Mouse (Mus musculus): Measurements from ENCODE around the gene Cd300lf. TPM values are rescaled to one million over a fixed set of nuclear protein-coding genes. Genes with fewer than 3 reads are reported as not detected.
A peak's percentile ranks its signal among the peaks of the same experiment; 100 is the strongest.

Cd300lf gene
- polyA plus RNA-seq, 1 experiment from 2014 or later: not detected

GRCm38 (mm10) chr11:115081373-115081772, 52.4 kb downstream of the Cd300lf start:
- H3K27me3 ChIP-seq (ENCODE audit: control insufficient read depth, insufficient read depth, low read length): no peaks in the 10 kb centered on the region
- no peak for DNase-seq
- no peak for ATAC-seq (ENCODE audit: low FRiP score, low TSS enrichment)

GRCm38 (mm10) chr11:115080886-115081285, 52.9 kb downstream of the Cd300lf start:
- Histone ChIP-seq H3K27me3 (ENCODE audit: control insufficient read depth, insufficient read depth, low read length) (no peaks in the 10 kb centered on the region), H3K9ac (replicated peaks; ENCODE audit: low read length) (no peak overlapping the region), H3K9me3 (ENCODE audit: control insufficient read depth, low read length) (no peaks in the 10 kb centered on the region), H3K4me3 (replicated peaks; ENCODE audit: low read depth, low read length) (no peak overlapping the region), H3K4me2 (ENCODE audit: low read length) (no peak overlapping the region), H3K36me3 (ENCODE audit: control insufficient read depth, insufficient read depth, low read length) (no peaks in the 10 kb centered on the region), H3K4me1 (ENCODE audit: control insufficient read depth, insufficient read depth, low read length) (peaks cover 10% of the 10 kb centered on the region; the same call in 1 of the 2 replicates), H3K27ac (replicated peaks; ENCODE audit: low read depth, low read length) (no peak overlapping the region)
- 38% methylated on average over 13 of the region's 13 CpGs for WGBS
- ATAC-seq (ENCODE audit: low FRiP score, low TSS enrichment) (no peak), DNase-seq (peak; percentile 84)

More at GRCm38 (mm10) chr11:115081373-115081772, 52.4 kb downstream of the Cd300lf start:
- no peak overlapping the region for H3K4me3 ChIP-seq (replicated peaks; ENCODE audit: low read depth, low read length)
- H3K27ac ChIP-seq (replicated peaks; ENCODE audit: low read depth, low read length): no peak overlapping the region
- no peaks in the 10 kb centered on the region for H3K36me3 ChIP-seq (ENCODE audit: control insufficient read depth, insufficient read depth, low read length)
- H3K9ac ChIP-seq (replicated peaks; ENCODE audit: low read length): no peak overlapping the region
- H3K4me2 ChIP-seq (ENCODE audit: low read length): no peak overlapping the region
- H3K4me1 ChIP-seq (ENCODE audit: control insufficient read depth, insufficient read depth, low read length): peaks cover 10% of the 10 kb centered on the region; the same call in 1 of the 2 replicates
- no peaks in the 10 kb centered on the region for H3K9me3 ChIP-seq (ENCODE audit: control insufficient read depth, low read length)
- WGBS: 65% methylated on average over 3 of the region's 3 CpGs

GRCm38 (mm10) chr11:115078680-115079079, 55.1 kb downstream of the Cd300lf start:
- Histone ChIP-seq H3K4me3 (replicated peaks; ENCODE audit: low read depth, low read length) (no peak overlapping the region), H3K27me3 (ENCODE audit: control insufficient read depth, insufficient read depth, low read length) (no peaks in the 10 kb centered on the region), H3K36me3 (ENCODE audit: control insufficient read depth, insufficient read depth, low read length) (no peaks in the 10 kb centered on the region), H3K4me1 (ENCODE audit: control insufficient read depth, insufficient read depth, low read length) (0 out of 2 replicates have a peak, but pooled peaks cover under 1% of the 10 kb centered on the region), H3K4me2 (ENCODE audit: low read length) (no peak overlapping the region), H3K27ac (replicated peaks; ENCODE audit: low read depth, low read length) (no peak overlapping the region), H3K9me3 (ENCODE audit: control insufficient read depth, low read length) (no peaks in the 10 kb centered on the region), H3K9ac (replicated peaks; ENCODE audit: low read length) (no peak overlapping the region)
- ATAC-seq (ENCODE audit: low FRiP score, low TSS enrichment) (no peak), DNase-seq (no peak)
- 86% methylated on average over 5 of the region's 5 CpGs for WGBS

- Histone ChIP-seq H3K9me3 (ENCODE audit: control insufficient read depth, low read length) (no peaks in the 10 kb centered on the region), H3K4me2 (ENCODE audit: low read length) (no peak overlapping the region), H3K4me3 (replicated peaks; ENCODE audit: low read depth, low read length) (no peak overlapping the region), H3K36me3 (ENCODE audit: control insufficient read depth, insufficient read depth, low read length) (no peaks in the 10 kb centered on the region), H3K4me1 (ENCODE audit: control insufficient read depth, insufficient read depth, low read length) (no peaks in the 10 kb centered on the region), H3K9ac (replicated peaks; ENCODE audit: low read length) (no peak overlapping the region), H3K27ac (replicated peaks; ENCODE audit: low read depth, low read length) (no peak overlapping the region), H3K27me3 (ENCODE audit: control insufficient read depth, insufficient read depth, low read length) (no peaks in the 10 kb centered on the region)
- 88% methylated on average over 1 of the region's 1 CpGs for whole genome bisulfite sequencing
- DNase-seq (no peak), ATAC-seq (ENCODE audit: low FRiP score, low TSS enrichment) (no peak)
Measured at GRCm38 (mm10) chr11:115077436-115077835, 56.4 kb downstream of the Cd300lf start.

GRCm38 (mm10) chr11:115075859-115076258, 57.9 kb downstream of the Cd300lf start:
- Histone ChIP-seq H3K36me3 (ENCODE audit: control insufficient read depth, insufficient read depth, low read length) (no peaks in the 10 kb centered on the region), H3K9me3 (ENCODE audit: control insufficient read depth, low read length) (no peaks in the 10 kb centered on the region), H3K27me3 (ENCODE audit: control insufficient read depth, insufficient read depth, low read length) (no peaks in the 10 kb centered on the region), H3K4me3 (replicated peaks; ENCODE audit: low read depth, low read length) (no peak overlapping the region), H3K27ac (replicated peaks; ENCODE audit: low read depth, low read length) (no peak overlapping the region), H3K4me1 (ENCODE audit: control insufficient read depth, insufficient read depth, low read length) (peaks cover 2% of the 10 kb centered on the region; the same call in 1 of the 2 replicates), H3K4me2 (ENCODE audit: low read length) (no peak overlapping the region), H3K9ac (replicated peaks; ENCODE audit: low read length) (no peak overlapping the region)
- ATAC-seq (ENCODE audit: low FRiP score, low TSS enrichment): no peak
- WGBS: 80% methylated on average over 5 of the region's 5 CpGs
- DNase-seq: no peak

GRCm38 (mm10) chr11:115075407-115075806, 58.4 kb downstream of the Cd300lf start:
- H3K27ac ChIP-seq (replicated peaks; ENCODE audit: low read depth, low read length): no peak overlapping the region
- no peak overlapping the region for H3K4me3 ChIP-seq (replicated peaks; ENCODE audit: low read depth, low read length)
- no peak for DNase-seq
- no peaks in the 10 kb centered on the region for H3K9me3 ChIP-seq (ENCODE audit: control insufficient read depth, low read length)
- H3K27me3 ChIP-seq (ENCODE audit: control insufficient read depth, insufficient read depth, low read length): peaks cover 3% of the 10 kb centered on the region; the same call in 1 of the 2 replicates
- no peak overlapping the region for H3K9ac ChIP-seq (replicated peaks; ENCODE audit: low read length)
- WGBS: 88% methylated on average over 7 of the region's 7 CpGs
- ATAC-seq (ENCODE audit: low FRiP score, low TSS enrichment): no peak
- H3K36me3 ChIP-seq (ENCODE audit: control insufficient read depth, insufficient read depth, low read length): no peaks in the 10 kb centered on the region
- H3K4me1 ChIP-seq (ENCODE audit: control insufficient read depth, insufficient read depth, low read length): peaks cover 2% of the 10 kb centered on the region; the same call in 1 of the 2 replicates
- H3K4me2 ChIP-seq (ENCODE audit: low read length): no peak overlapping the region

- H3K9me3 ChIP-seq (ENCODE audit: control insufficient read depth, low read length): no peaks in the 10 kb centered on the region
- DNase-seq (no peak), ATAC-seq (ENCODE audit: low FRiP score, low TSS enrichment) (no peak)
- no peak overlapping the region for H3K4me2 ChIP-seq (ENCODE audit: low read length)
- H3K27ac ChIP-seq (replicated peaks; ENCODE audit: low read depth, low read length): no peak overlapping the region
- no peaks in the 10 kb centered on the region for H3K36me3 ChIP-seq (ENCODE audit: control insufficient read depth, insufficient read depth, low read length)
- H3K9ac ChIP-seq (replicated peaks; ENCODE audit: low read length): no peak overlapping the region
- peaks cover 2% of the 10 kb centered on the region; the same call in 1 of the 2 replicates for H3K4me1 ChIP-seq (ENCODE audit: control insufficient read depth, insufficient read depth, low read length)
- 59% methylated on average over 5 of the region's 5 CpGs for WGBS
- H3K4me3 ChIP-seq (replicated peaks; ENCODE audit: low read depth, low read length): no peak overlapping the region
- H3K27me3 ChIP-seq (ENCODE audit: control insufficient read depth, insufficient read depth, low read length): peaks cover 4% of the 10 kb centered on the region; the same call in 1 of the 2 replicates
Measured at GRCm38 (mm10) chr11:115073002-115073401, 60.8 kb downstream of the Cd300lf start.

GRCm38 (mm10) chr11:115071631-115072294, 62.0 kb downstream of the Cd300lf start:
- 13% methylated on average over 14 of the region's 14 CpGs for WGBS
- Histone ChIP-seq H3K9ac (replicated peaks; ENCODE audit: low read length) (no peak overlapping the region), H3K4me2 (ENCODE audit: low read length) (peak overlapping the region; percentile 35), H3K27ac (replicated peaks; ENCODE audit: low read depth, low read length) (no peak overlapping the region), H3K4me3 (replicated peaks; ENCODE audit: low read depth, low read length) (no peak overlapping the region), H3K27me3 (ENCODE audit: control insufficient read depth, insufficient read depth, low read length) (peaks cover 4% of the 10 kb centered on the region; the same call in 1 of the 2 replicates), H3K36me3 (ENCODE audit: control insufficient read depth, insufficient read depth, low read length) (no peaks in the 10 kb centered on the region), H3K9me3 (ENCODE audit: control insufficient read depth, low read length) (no peaks in the 10 kb centered on the region), H3K4me1 (ENCODE audit: control insufficient read depth, insufficient read depth, low read length) (peaks cover 2% of the 10 kb centered on the region; the same call in 1 of the 2 replicates)
- DNase-seq (no peak), ATAC-seq (ENCODE audit: low FRiP score, low TSS enrichment) (no peak)

- Histone ChIP-seq H3K36me3 (ENCODE audit: control insufficient read depth, insufficient read depth, low read length) (no peaks in the 10 kb centered on the region), H3K27ac (replicated peaks; ENCODE audit: low read depth, low read length) (no peak overlapping the region), H3K27me3 (ENCODE audit: control insufficient read depth, insufficient read depth, low read length) (peaks cover 4% of the 10 kb centered on the region; the same call in 1 of the 2 replicates), H3K4me1 (ENCODE audit: control insufficient read depth, insufficient read depth, low read length) (peaks cover 2% of the 10 kb centered on the region; the same call in 1 of the 2 replicates), H3K9ac (replicated peaks; ENCODE audit: low read length) (no peak overlapping the region), H3K4me3 (replicated peaks; ENCODE audit: low read depth, low read length) (no peak overlapping the region), H3K4me2 (ENCODE audit: low read length) (peak overlapping the region; percentile 35), H3K9me3 (ENCODE audit: control insufficient read depth, low read length) (no peaks in the 10 kb centered on the region)
- 7% methylated on average over 9 of the region's 9 CpGs for WGBS
- ATAC-seq (ENCODE audit: low FRiP score, low TSS enrichment): no peak
- DNase-seq: peak; percentile 43
Measured at GRCm38 (mm10) chr11:115071015-115071551, 62.7 kb downstream of the Cd300lf start.
